In genomic region chr1:103762745-103763144, GRCm38 (mm10) we compare ENCODE assay signal across 14 mouse cellular contexts.
DNase-seq lines count a peak whose midpoint lies in the region; ATAC-seq and TF ChIP-seq lines count a peak whose summit lies in the region.
"Had no signal": no experiment of that assay in that cellular context is flagged by ENCODE, and none has a peak within 500 bp of the region (broad histone marks: within the 10 kb centered on the region; RNA-seq: fewer than 3 reads in every experiment).

No protein-coding gene starts in this region.

- no peak overlapping the region for H3K9ac ChIP-seq in hindbrain, embryonic 11.5 days (ENCODE audit: low read depth, low read length)
- H3K9ac ChIP-seq in hindbrain, embryonic 13.5 days: no peak overlapping the region
- no peak overlapping the region for H3K9ac ChIP-seq in liver, postnatal 0 days (replicated peaks)
- H3K9ac ChIP-seq in liver, embryonic 11.5 days (ENCODE audit: low read depth, low read length): no peak overlapping the region
- no peak overlapping the region for H3K9ac ChIP-seq in intestine, postnatal 0 days (ENCODE audit: low read depth, low read length)
- H3K9ac ChIP-seq: lung, embryonic 15.5 days had no signal

- H3K27ac ChIP-seq in hindbrain, embryonic 11.5 days (ENCODE audit: low read depth, low read length): no peak overlapping the region
- no peak overlapping the region for H3K27ac ChIP-seq in hindbrain, embryonic 13.5 days
- H3K27ac ChIP-seq in liver, postnatal 0 days (ENCODE audit: low read depth): no peak overlapping the region
- H3K27ac ChIP-seq in liver, embryonic 11.5 days (ENCODE audit: low read depth, low read length): no peak overlapping the region
- no peak overlapping the region for H3K27ac ChIP-seq in intestine, postnatal 0 days (ENCODE audit: low read depth, low read length)
- H3K27ac ChIP-seq in gastrocnemius, adult 2 months: no peak overlapping the region
- H3K27ac ChIP-seq: limb, embryonic 10.5 days; lung, embryonic 15.5 days; midbrain, embryonic 10.5 days had no signal

- 50% methylated on average over 3 of the region's 3 CpGs for WGBS in hindbrain, embryonic 11.5 days
- 43% methylated on average over 3 of the region's 3 CpGs for WGBS in hindbrain, embryonic 13.5 days
- 31% methylated on average over 3 of the region's 3 CpGs for WGBS in liver, postnatal 0 days (ENCODE audit: insufficient replicate concordance)
- 48% methylated on average over 3 of the region's 3 CpGs for WGBS in liver, embryonic 11.5 days
- WGBS in intestine, postnatal 0 days: 42% methylated on average over 3 of the region's 3 CpGs

- no peaks in the 10 kb centered on the region for H3K4me1 ChIP-seq in hindbrain, embryonic 11.5 days (replicated peaks; ENCODE audit: control insufficient read depth, insufficient read depth, low read length)
- no peaks in the 10 kb centered on the region for H3K4me1 ChIP-seq in hindbrain, embryonic 13.5 days (replicated peaks)
- H3K4me1 ChIP-seq in liver, postnatal 0 days (ENCODE audit: insufficient read depth): no peaks in the 10 kb centered on the region
- no peaks in the 10 kb centered on the region for H3K4me1 ChIP-seq in liver, embryonic 11.5 days (replicated peaks; ENCODE audit: control insufficient read depth, insufficient read depth, low read length)
- no peaks in the 10 kb centered on the region for H3K4me1 ChIP-seq in intestine, postnatal 0 days (replicated peaks; ENCODE audit: control insufficient read depth, insufficient read depth, low read length)
- H3K4me1 ChIP-seq: limb, embryonic 10.5 days; lung, embryonic 15.5 days; midbrain, embryonic 10.5 days had no signal

- H3K4me3 ChIP-seq in hindbrain, embryonic 11.5 days (ENCODE audit: low read depth, low read length): no peak overlapping the region
- no peak overlapping the region for H3K4me3 ChIP-seq in hindbrain, embryonic 13.5 days
- H3K4me3 ChIP-seq in liver, postnatal 0 days (ENCODE audit: low read depth, low read length): no peak overlapping the region
- no peak overlapping the region for H3K4me3 ChIP-seq in liver, embryonic 11.5 days (ENCODE audit: low read depth, low read length)
- H3K4me3 ChIP-seq in intestine, postnatal 0 days (ENCODE audit: low read depth, low read length): no peak overlapping the region
- no peak overlapping the region for H3K4me3 ChIP-seq in gastrocnemius, adult 2 months
- H3K4me3 ChIP-seq: limb, embryonic 10.5 days; lung, embryonic 15.5 days; midbrain, embryonic 10.5 days had no signal

- no peaks in the 10 kb centered on the region for H3K36me3 ChIP-seq in hindbrain, embryonic 11.5 days (ENCODE audit: control insufficient read depth, insufficient read depth, low read length)
- H3K36me3 ChIP-seq in hindbrain, embryonic 13.5 days: no peaks in the 10 kb centered on the region
- no peaks in the 10 kb centered on the region for H3K36me3 ChIP-seq in liver, postnatal 0 days (replicated peaks; ENCODE audit: insufficient read depth, low read length)
- H3K36me3 ChIP-seq in liver, embryonic 11.5 days (ENCODE audit: control insufficient read depth, insufficient read depth, low read length): no peaks in the 10 kb centered on the region
- H3K36me3 ChIP-seq in intestine, postnatal 0 days (ENCODE audit: control insufficient read depth, insufficient read depth): no peaks in the 10 kb centered on the region
- H3K36me3 ChIP-seq: limb, embryonic 10.5 days; lung, embryonic 15.5 days; midbrain, embryonic 10.5 days had no signal

- intact Hi-C loops in gastrocnemius, adult 2 months (cut with DNase I): no loop called here

- peak; percentile 5 for DNase-seq in hindbrain, embryonic 11.5 days (ENCODE audit: low spot score)
- peak; percentile 19 for DNase-seq in liver, postnatal 0 days
- DNase-seq in liver, embryonic 11.5 days (ENCODE audit: low spot score): no peak
- peak; percentile 41 for DNase-seq in R1 (ENCODE audit: low read depth, low spot score)
- DNase-seq in gastrocnemius, adult 2 months: no peak
- DNase-seq: cerebellum, adult 9-11 months; heart, postnatal 10 days; kidney, postnatal 25 days; right cerebral cortex, postnatal 25 days had no signal

- peak; percentile 45 for TF ChIP-seq CTCF in liver, postnatal 0 days (IDR thresholded peaks at IDR 0.05; ENCODE audit: low read depth)
- peak; percentile 66 for TF ChIP-seq CTCF in intestine, postnatal 0 days (IDR thresholded peaks at IDR 0.05; ENCODE audit: low read depth)
- no peak for TF ChIP-seq CTCF in gastrocnemius, adult 2 months (IDR thresholded peaks at IDR 0.05)

- H3K27me3 ChIP-seq in hindbrain, embryonic 11.5 days (ENCODE audit: control insufficient read depth, insufficient read depth, low read length): no peaks in the 10 kb centered on the region
- H3K27me3 ChIP-seq in hindbrain, embryonic 13.5 days: no peaks in the 10 kb centered on the region
- H3K27me3 ChIP-seq in liver, postnatal 0 days (ENCODE audit: insufficient read depth, low read length): no peaks in the 10 kb centered on the region
- H3K27me3 ChIP-seq in liver, embryonic 11.5 days (replicated peaks; ENCODE audit: control insufficient read depth, insufficient read depth, low read length): no peaks in the 10 kb centered on the region
- H3K27me3 ChIP-seq in intestine, postnatal 0 days (replicated peaks; ENCODE audit: control insufficient read depth, insufficient read depth, low read length): no peaks in the 10 kb centered on the region
- H3K27me3 ChIP-seq: lung, embryonic 15.5 days had no signal

- no peaks in the 10 kb centered on the region for H3K9me3 ChIP-seq in hindbrain, embryonic 11.5 days (ENCODE audit: control insufficient read depth, low read length)
- no peaks in the 10 kb centered on the region for H3K9me3 ChIP-seq in hindbrain, embryonic 13.5 days
- no peaks in the 10 kb centered on the region for H3K9me3 ChIP-seq in liver, postnatal 0 days (ENCODE audit: low read length)
- H3K9me3 ChIP-seq in liver, embryonic 11.5 days (ENCODE audit: control insufficient read depth, low read length): no peaks in the 10 kb centered on the region
- H3K9me3 ChIP-seq in intestine, postnatal 0 days (ENCODE audit: control insufficient read depth): no peaks in the 10 kb centered on the region
- H3K9me3 ChIP-seq: limb, embryonic 10.5 days; lung, embryonic 15.5 days; midbrain, embryonic 10.5 days had no signal

- H3K4me2 ChIP-seq in hindbrain, embryonic 11.5 days (replicated peaks; ENCODE audit: low read depth, low read length): no peak overlapping the region
- no peak overlapping the region for H3K4me2 ChIP-seq in hindbrain, embryonic 13.5 days
- peak overlapping the region; percentile 42 for H3K4me2 ChIP-seq in liver, postnatal 0 days (ENCODE audit: low read depth, low read length)
- no peak overlapping the region for H3K4me2 ChIP-seq in liver, embryonic 11.5 days
- H3K4me2 ChIP-seq in intestine, postnatal 0 days (replicated peaks; ENCODE audit: low read depth): 0 out of 2 replicates have a peak overlapping the region, but pooled peaks have one; percentile 6
- H3K4me2 ChIP-seq: lung, embryonic 15.5 days had no signal

- TF ChIP-seq EP300 in liver, postnatal 0 days (IDR thresholded peaks at IDR 0.05; ENCODE audit: low read depth): no peak

- no peak; the same call in 1 of the 2 replicates for ATAC-seq in hindbrain, embryonic 11.5 days (ENCODE audit: low FRiP score)
- no peak for ATAC-seq in hindbrain, embryonic 13.5 days (ENCODE audit: low FRiP score)
- ATAC-seq in liver, postnatal 0 days: 0 out of 2 replicates have a peak, but pooled peaks have one; percentile 3
- ATAC-seq in liver, embryonic 11.5 days (replicated peaks; ENCODE audit: low FRiP score): no peak
- ATAC-seq in intestine, postnatal 0 days: 0 out of 2 replicates have a peak, but pooled peaks have one; percentile 31

Comparison
In these comparisons a context has a peak if more than half of its experiments do, and no peak if none do; other contexts are left out.
1. ATAC-seq: peak in liver, postnatal 0 days (single experiment) and intestine, postnatal 0 days (single experiment); none in hindbrain, embryonic 11.5 days (single experiment), hindbrain, embryonic 13.5 days (single experiment) and liver, embryonic 11.5 days (single experiment).
2. DNase-seq: peak in hindbrain, embryonic 11.5 days (single experiment), liver, postnatal 0 days (single experiment) and R1 (single experiment); none in liver, embryonic 11.5 days (single experiment) and gastrocnemius, adult 2 months (single experiment).
3. H3K4me2 ChIP-seq: peak in liver, postnatal 0 days (single experiment) and intestine, postnatal 0 days (single experiment); none in hindbrain, embryonic 11.5 days (single experiment), hindbrain, embryonic 13.5 days (single experiment) and liver, embryonic 11.5 days (single experiment).